Mouse (Mus musculus) ES-Bruce4 (cell line): ENCODE results near the gene Add3.

Experiments used
- EP300 ChIP-seq: IDR thresholded peaks from 2 replicates; pipeline ENCODE4 v1.6.1; 2011; ENCODE audit warnings: low read depth, low read length; ENCODE audit not compliant: insufficient read depth
- POLR2A ChIP-seq: IDR thresholded peaks from one replicate; pipeline ENCODE4 v1.8.1; 2011; ENCODE audit warnings: low read length; ENCODE audit not compliant: insufficient read depth

DNA sequence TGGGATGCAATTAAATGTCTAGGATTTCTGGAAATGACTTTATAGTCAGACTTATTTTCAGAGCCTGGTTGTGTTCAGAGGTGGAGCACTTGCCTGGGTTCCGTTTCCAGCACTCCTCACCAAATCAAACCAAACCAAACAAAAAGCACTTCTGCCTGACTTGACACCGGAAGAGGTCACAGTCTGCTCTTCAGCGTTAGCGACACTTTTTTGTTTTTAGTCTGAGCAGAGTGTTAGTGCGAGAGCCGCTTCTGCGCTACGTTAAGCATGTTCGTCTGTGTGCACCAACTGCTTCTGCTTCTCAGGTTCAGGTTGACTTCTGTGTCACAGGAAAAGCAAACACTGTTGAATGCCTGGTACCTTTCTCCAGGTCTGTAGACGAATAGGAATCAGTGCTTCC, 44.0 kb downstream of the Add3 start:
- TF ChIP-seq POLR2A (no peak), EP300 (no peak)
